Mouse (Mus musculus) large intestine, adult 2 months (tissue): Measurements from ENCODE around the gene Vdac1. TPM values are rescaled to one million over a fixed set of nuclear protein-coding genes. Genes with fewer than 3 reads are reported as not detected.
A peak's percentile ranks its signal among the peaks of the same experiment; 100 is the strongest.

Source experiments
- DNase-seq: peaks from one replicate; pipeline ENCODE4 v3.0.0-alpha.2; 2012; ENCODE audit warnings: low read depth, low spot score
- WGBS: fragments of 180-500 bp; shearing (Covaris S2); methylation state at CpG from one replicate; pipeline ENCODE4 v1.1.7; 2018; 5-methylcytosine and 5-hydroxymethylcytosine counted together
- polyA plus RNA-seq: library from polyadenylated mRNA; depleted of rRNA; stranded (reverse); fragments of >200 nt; gene quantifications from 2 replicates; pipeline ENCODE4 v1.2.3, GENCODE M21; 2012; rRNA removed

Vdac1 gene
- polyA plus RNA-seq, result 135 TPM in 2 replicates

- no peak for DNase-seq
- WGBS, result under 1% methylated on average over 83 of the region's 84 CpGs
Measured at GRCm38 (mm10) chr11:52360471-52361277, at the start of gene Vdac1. TSS of gene Vdac1 (plus strand) at chr11:52360860.

- WGBS, result 15% methylated on average over 26 of the region's 26 CpGs
- DNase-seq, result no peak
Measured at GRCm38 (mm10) chr11:52314102-52314793, 46.4 kb upstream of the Vdac1 start.

GRCm38 (mm10) chr11:52318445-52318844, 42.2 kb upstream of the Vdac1 start:
- WGBS, result 61% methylated on average over 13 of the region's 13 CpGs
- DNase-seq, result no peak

- DNase-seq, result no peak
- 63% methylated on average over 4 of the region's 4 CpGs for WGBS
Measured at GRCm38 (mm10) chr11:52319664-52320063, 41.0 kb upstream of the Vdac1 start.

GRCm38 (mm10) chr11:52320529-52320928, 40.1 kb upstream of the Vdac1 start:
- 82% methylated on average over 4 of the region's 4 CpGs for WGBS
- DNase-seq, result no peak

- 28% methylated on average over 3 of the region's 3 CpGs for WGBS
- DNase-seq, result no peak
Measured at GRCm38 (mm10) chr11:52321540-52321939, 39.1 kb upstream of the Vdac1 start.

GRCm38 (mm10) chr11:52324442-52325367, 36.0 kb upstream of the Vdac1 start:
- DNase-seq, result no peak
- WGBS, result 74% methylated on average over 23 of the region's 23 CpGs

- DNase-seq, result no peak
- WGBS, result 57% methylated on average over 3 of the region's 3 CpGs
Measured at GRCm38 (mm10) chr11:52327313-52327712, 33.3 kb upstream of the Vdac1 start.

- DNase-seq, result no peak
- 31% methylated on average over 16 of the region's 16 CpGs for WGBS
Measured at GRCm38 (mm10) chr11:52332421-52333118, 28.1 kb upstream of the Vdac1 start.

GRCm38 (mm10) chr11:52333616-52334015, 27.0 kb upstream of the Vdac1 start:
- 45% methylated on average over 13 of the region's 13 CpGs for WGBS
- DNase-seq, result peak; percentile 62

- DNase-seq, result no peak
- 83% methylated on average over 4 of the region's 4 CpGs for WGBS
Measured at GRCm38 (mm10) chr11:52335263-52335662, 25.4 kb upstream of the Vdac1 start.

- 16% methylated on average over 7 of the region's 7 CpGs for WGBS
- DNase-seq, result no peak
Measured at GRCm38 (mm10) chr11:52335924-52336323, 24.7 kb upstream of the Vdac1 start.

GRCm38 (mm10) chr11:52337651-52338295, 22.9 kb upstream of the Vdac1 start:
- DNase-seq, result no peak
- WGBS, result 67% methylated on average over 10 of the region's 10 CpGs

- 77% methylated on average over 3 of the region's 3 CpGs for WGBS
- DNase-seq, result no peak
Measured at GRCm38 (mm10) chr11:52338351-52338750, 22.3 kb upstream of the Vdac1 start.

- no peak for DNase-seq
- 97% methylated on average over 4 of the region's 4 CpGs for WGBS
Measured at GRCm38 (mm10) chr11:52339098-52339497, 21.6 kb upstream of the Vdac1 start.

GRCm38 (mm10) chr11:52339512-52339911, 21.1 kb upstream of the Vdac1 start:
- DNase-seq, result no peak
- WGBS, result 88% methylated on average over 12 of the region's 12 CpGs

GRCm38 (mm10) chr11:52340123-52340864, 20.4 kb upstream of the Vdac1 start:
- 88% methylated on average over 12 of the region's 12 CpGs for WGBS

GRCm38 (mm10) chr11:52341001-52341400, 19.7 kb upstream of the Vdac1 start:
- no peak for DNase-seq
- 61% methylated on average over 9 of the region's 9 CpGs for WGBS

More at GRCm38 (mm10) chr11:52340123-52340864, 20.4 kb upstream of the Vdac1 start:
- no peak for DNase-seq
